Mouse (Mus musculus): ENCODE measurements around the gene Ripor2.

DNA sequence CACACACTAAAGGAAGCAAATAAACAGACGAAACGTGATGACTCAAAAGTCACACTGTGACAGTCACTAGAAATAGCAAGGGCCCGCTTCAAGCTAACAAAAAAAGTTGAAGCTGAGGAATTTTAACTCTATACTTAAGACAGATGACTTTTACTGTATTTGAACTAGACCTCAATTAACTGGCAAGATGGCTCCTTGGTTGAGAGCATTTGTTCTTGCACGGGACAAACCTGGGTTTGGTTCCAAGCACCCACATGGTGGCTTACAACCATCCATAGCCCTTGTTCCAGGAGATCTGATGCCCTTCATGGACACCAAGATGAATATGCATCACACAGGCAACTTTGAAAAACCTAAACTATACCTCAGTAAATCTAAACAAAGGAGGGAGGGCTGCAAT, 180.3 kb downstream of the Ripor2 start:
- TF ChIP-seq POLR2A (IDR thresholded peaks at IDR 0.05; ENCODE audit: borderline replicate concordance, extremely low read depth, insufficient read depth, insufficient read length, poor library complexity, severe bottlenecking) (no peak), CTCF (IDR thresholded peaks at IDR 0.05; ENCODE audit: borderline replicate concordance, extremely low read depth, insufficient read depth, insufficient read length) (no peak)
